Mouse (Mus musculus) E14TG2a.4 (cell line): ENCODE data around the gene Gm28051.

Experiments used
- H3K27me3 ChIP-seq: 2 replicates; pipeline ENCODE4 v1.6.1; 2014; ENCODE audit warnings: low read length, control low read depth; ENCODE audit not compliant: insufficient read depth
- H3K36me3 ChIP-seq: 2 replicates; pipeline ENCODE4 v1.6.1; 2014; ENCODE audit warnings: low read length, control low read depth; ENCODE audit not compliant: insufficient read depth
- H3K4me1 ChIP-seq: replicated peaks from 2 replicates; pipeline ENCODE4 v1.6.1; 2014; ENCODE audit warnings: low read depth, low read length, control low read depth
- H3K4me3 ChIP-seq: replicated peaks from 2 replicates; pipeline ENCODE4 v1.5.1; 2014; ENCODE audit warnings: mild to moderate bottlenecking, low read length
- H3K9me3 ChIP-seq: 2 replicates; pipeline ENCODE4 v1.6.1; 2014; ENCODE audit warnings: low read length, control low read depth
- CTCF ChIP-seq: conservative IDR thresholded peaks from 2 replicates; pipeline ENCODE4 v1.5.1; 2014; ENCODE audit warnings: low read length
- NANOG ChIP-seq: IDR thresholded peaks from 2 replicates; pipeline ENCODE4 v1.6.1; 2014; ENCODE audit warnings: borderline replicate concordance, low read length, mixed read lengths
- POU5F1 ChIP-seq: IDR thresholded peaks from 2 replicates; pipeline ENCODE4 v1.6.1; 2014; ENCODE audit warnings: low read length, borderline replicate concordance

Gene Gm28051

GRCm38 (mm10) chr12:102706833-102707463, 50.6 kb downstream of the Gm28051 start:
- Histone ChIP-seq H3K36me3 (no peaks in the 10 kb centered on the region), H3K4me1 (peaks cover 86% of the 10 kb centered on the region), H3K4me3 (peak overlapping the region; percentile 48), H3K9me3 (no peaks in the 10 kb centered on the region), H3K27me3 (peaks cover 9% of the 10 kb centered on the region; the same call in 1 of the 2 replicates)
- TF ChIP-seq NANOG (no peak; the same call in 1 of the 2 replicates), POU5F1 (no peak), CTCF (no peak)

- TF ChIP-seq CTCF (no peak), NANOG (no peak), POU5F1 (no peak)
- peaks cover 86% of the 10 kb centered on the region for H3K4me1 ChIP-seq
Measured at GRCm38 (mm10) chr12:102705906-102706640, 51.5 kb downstream of the Gm28051 start.

GRCm38 (mm10) chr12:102705216-102705871, 52.2 kb downstream of the Gm28051 start:
- peaks cover 9% of the 10 kb centered on the region; the same call in 1 of the 2 replicates for H3K36me3 ChIP-seq
- H3K4me1 ChIP-seq, result peaks cover 86% of the 10 kb centered on the region
- peak; percentile 33; the same call in 1 of the 2 replicates for TF ChIP-seq CTCF
- TF ChIP-seq POU5F1, result no peak
- no peak for TF ChIP-seq NANOG
- peak overlapping the region; percentile 90 for H3K4me3 ChIP-seq
- peaks cover 9% of the 10 kb centered on the region; the same call in 1 of the 2 replicates for H3K27me3 ChIP-seq
- no peaks in the 10 kb centered on the region for H3K9me3 ChIP-seq

More at GRCm38 (mm10) chr12:102705906-102706640, 51.5 kb downstream of the Gm28051 start:
- peak overlapping the region; percentile 90 for H3K4me3 ChIP-seq
- H3K9me3 ChIP-seq, result no peaks in the 10 kb centered on the region
- peaks cover 8% of the 10 kb centered on the region; the same call in 1 of the 2 replicates for H3K36me3 ChIP-seq
- peaks cover 9% of the 10 kb centered on the region; the same call in 1 of the 2 replicates for H3K27me3 ChIP-seq

- peak within 1 kb of the TSS; percentile 90 for H3K4me3 ChIP-seq
- H3K27me3 ChIP-seq, result peaks cover 9% of the 10 kb centered on the region; the same call in 1 of the 2 replicates
- TF ChIP-seq NANOG (no peak), POU5F1 (no peak), CTCF (no peak)
- peaks cover 9% of the 10 kb centered on the region; the same call in 1 of the 2 replicates for H3K36me3 ChIP-seq
- H3K4me1 ChIP-seq, result peaks cover 86% of the 10 kb centered on the region
- H3K9me3 ChIP-seq, result no peaks in the 10 kb centered on the region
Measured at GRCm38 (mm10) chr12:102704457-102705198, 52.9 kb downstream of the Gm28051 start, which contains the start of gene Itpk1. Itpk1 (minus strand) TSS chr12:102704930.

- Histone ChIP-seq H3K4me1 (peaks cover 87% of the 10 kb centered on the region), H3K36me3 (peaks cover 12% of the 10 kb centered on the region; the same call in 1 of the 2 replicates), H3K9me3 (no peaks in the 10 kb centered on the region), H3K4me3 (peak overlapping the region; percentile 90), H3K27me3 (peaks cover 9% of the 10 kb centered on the region; the same call in 1 of the 2 replicates)
- no peak for TF ChIP-seq NANOG
Measured at GRCm38 (mm10) chr12:102703921-102704408, 53.6 kb downstream of the Gm28051 start.

- Histone ChIP-seq H3K4me1 (peaks cover 88% of the 10 kb centered on the region), H3K27me3 (peaks cover 9% of the 10 kb centered on the region; the same call in 1 of the 2 replicates), H3K9me3 (no peaks in the 10 kb centered on the region), H3K4me3 (peak overlapping the region; percentile 90), H3K36me3 (peaks cover 14% of the 10 kb centered on the region; the same call in 1 of the 2 replicates)
- TF ChIP-seq NANOG (no peak), POU5F1 (no peak), CTCF (no peak)
Measured at GRCm38 (mm10) chr12:102703441-102703840, 54.1 kb downstream of the Gm28051 start.

- Histone ChIP-seq H3K4me1 (peaks cover 88% of the 10 kb centered on the region), H3K36me3 (peaks cover 14% of the 10 kb centered on the region), H3K27me3 (peaks cover 6% of the 10 kb centered on the region; the same call in 1 of the 2 replicates), H3K9me3 (no peaks in the 10 kb centered on the region), H3K4me3 (peak overlapping the region; percentile 90)
- TF ChIP-seq CTCF, result peak; percentile 36
- TF ChIP-seq NANOG, result no peak
Measured at GRCm38 (mm10) chr12:102703111-102703412, 54.5 kb downstream of the Gm28051 start.

GRCm38 (mm10) chr12:102702356-102703110, 55.0 kb downstream of the Gm28051 start:
- peak overlapping the region; percentile 90 for H3K4me3 ChIP-seq
- no peaks in the 10 kb centered on the region for H3K9me3 ChIP-seq
- H3K27me3 ChIP-seq, result peaks cover 3% of the 10 kb centered on the region; the same call in 1 of the 2 replicates
- H3K36me3 ChIP-seq, result peaks cover 19% of the 10 kb centered on the region
- peak; percentile 39 for TF ChIP-seq CTCF
- TF ChIP-seq POU5F1, result no peak
- TF ChIP-seq NANOG, result no peak; the same call in 1 of the 2 replicates
- H3K4me1 ChIP-seq, result peaks cover 88% of the 10 kb centered on the region
